In genomic region chr12:72564281-72564795, GRCm38 (mm10) we compare ENCODE assay signal across 26 mouse cellular contexts. TPM values are rescaled to one million over a fixed set of nuclear protein-coding genes. Genes with fewer than 3 reads are reported as not detected.
DNase-seq lines count a peak whose midpoint lies in the region; ATAC-seq and TF ChIP-seq lines count a peak whose summit lies in the region.
"Had no signal": no experiment of that assay in that cellular context is flagged by ENCODE, and none has a peak within 500 bp of the region (broad histone marks: within the 10 kb centered on the region; RNA-seq: fewer than 3 reads in every experiment).

No protein-coding gene starts in this region.

- no peak for DNase-seq in liver, embryonic 13.5 days
- no peak for DNase-seq in liver
- no peak for DNase-seq in stomach, postnatal 0 days (ENCODE audit: low spot score)
- no peak for DNase-seq in T-cell, adult 2 months (ENCODE audit: low spot score)
- no peak for DNase-seq in ovary, adult 18-20 months (ENCODE audit: low spot score)
- DNase-seq: adrenal gland, adult 8-10 months; adrenal gland, postnatal 25 days; cerebellum, adult 11-12 months; cerebellum, adult 8-10 months; cerebellum, postnatal 10 days; cerebellum, postnatal 36 days; embryo, embryonic 11 days; gastrocnemius, adult 2 months; gastrocnemius, postnatal 14 days; heart, adult 11 months had no signal

- no peak overlapping the region for H3K4me2 ChIP-seq in liver, embryonic 13.5 days
- H3K4me2 ChIP-seq in stomach, embryonic 14.5 days (replicated peaks; ENCODE audit: low read depth, low read length): no peak overlapping the region
- H3K4me2 ChIP-seq in stomach, postnatal 0 days (replicated peaks; ENCODE audit: low read depth): no peak overlapping the region
- H3K4me2 ChIP-seq: embryonic facial prominence, embryonic 13.5 days; forebrain, embryonic 12.5 days; heart, embryonic 11.5 days; hindbrain, embryonic 12.5 days; hindbrain, embryonic 15.5 days had no signal

- H3K36me3 ChIP-seq in liver, embryonic 13.5 days: no peaks in the 10 kb centered on the region
- H3K36me3 ChIP-seq in stomach, embryonic 14.5 days (ENCODE audit: control insufficient read depth, insufficient read depth, low read length): no peaks in the 10 kb centered on the region
- no peaks in the 10 kb centered on the region for H3K36me3 ChIP-seq in stomach, postnatal 0 days (ENCODE audit: control insufficient read depth, insufficient read depth, low read length)
- H3K36me3 ChIP-seq: hindbrain, embryonic 15.5 days had no signal

- TF ChIP-seq CTCF in stomach, postnatal 0 days (IDR thresholded peaks at IDR 0.05; ENCODE audit: low read depth): no peak

- TF ChIP-seq EP300 in stomach, postnatal 0 days (optimal IDR thresholded peaks at IDR 0.05): no peak

- H3K9me3 ChIP-seq in liver, embryonic 13.5 days (replicated peaks): no peaks in the 10 kb centered on the region
- no peaks in the 10 kb centered on the region for H3K9me3 ChIP-seq in stomach, embryonic 14.5 days (ENCODE audit: control insufficient read depth, low read depth, low read length)
- H3K9me3 ChIP-seq in stomach, postnatal 0 days (ENCODE audit: control insufficient read depth, low read length): no peaks in the 10 kb centered on the region
- H3K9me3 ChIP-seq: embryonic facial prominence, embryonic 10.5 days; embryonic facial prominence, embryonic 13.5 days; forebrain, embryonic 12.5 days; hindbrain, embryonic 12.5 days; hindbrain, embryonic 15.5 days had no signal

- no peaks in the 10 kb centered on the region for H3K27me3 ChIP-seq in liver, embryonic 13.5 days
- no peaks in the 10 kb centered on the region for H3K27me3 ChIP-seq in stomach, embryonic 14.5 days (ENCODE audit: control insufficient read depth, insufficient read depth, low read length)
- H3K27me3 ChIP-seq in stomach, postnatal 0 days (ENCODE audit: control insufficient read depth, insufficient read depth, low read length): no peaks in the 10 kb centered on the region
- H3K27me3 ChIP-seq: embryonic facial prominence, embryonic 13.5 days; forebrain, embryonic 12.5 days; hindbrain, embryonic 12.5 days; hindbrain, embryonic 15.5 days had no signal

- no peak overlapping the region for H3K27ac ChIP-seq in liver, embryonic 13.5 days
- H3K27ac ChIP-seq in stomach, embryonic 14.5 days (ENCODE audit: low read length): no peak overlapping the region
- no peak overlapping the region for H3K27ac ChIP-seq in stomach, postnatal 0 days (replicated peaks)
- H3K27ac ChIP-seq: embryonic facial prominence, embryonic 10.5 days; embryonic facial prominence, embryonic 13.5 days; forebrain, embryonic 12.5 days; gastrocnemius, adult 2 months; hindbrain, embryonic 12.5 days; hindbrain, embryonic 15.5 days had no signal

- H3K4me1 ChIP-seq in liver, embryonic 13.5 days (replicated peaks): no peaks in the 10 kb centered on the region
- H3K4me1 ChIP-seq in stomach, embryonic 14.5 days (ENCODE audit: control insufficient read depth, insufficient read depth, low read length): no peaks in the 10 kb centered on the region
- H3K4me1 ChIP-seq in stomach, postnatal 0 days (replicated peaks; ENCODE audit: control insufficient read depth, insufficient read depth): no peaks in the 10 kb centered on the region
- H3K4me1 ChIP-seq: embryonic facial prominence, embryonic 10.5 days; embryonic facial prominence, embryonic 13.5 days; forebrain, embryonic 12.5 days; hindbrain, embryonic 12.5 days; hindbrain, embryonic 15.5 days had no signal

- H3K4me3 ChIP-seq in liver, embryonic 13.5 days (replicated peaks): no peak overlapping the region
- H3K4me3 ChIP-seq in stomach, embryonic 14.5 days (ENCODE audit: low read depth, low read length): no peak overlapping the region
- H3K4me3 ChIP-seq in stomach, postnatal 0 days (ENCODE audit: low read depth, low read length): no peak overlapping the region
- H3K4me3 ChIP-seq: embryonic facial prominence, embryonic 10.5 days; embryonic facial prominence, embryonic 13.5 days; erythroblast, embryonic 14.5 days; forebrain, embryonic 12.5 days; gastrocnemius, adult 2 months; hindbrain, embryonic 12.5 days; hindbrain, embryonic 15.5 days had no signal

- 58% methylated on average over 4 of the region's 4 CpGs for WGBS in liver, embryonic 13.5 days (ENCODE audit: insufficient replicate concordance)
- whole genome bisulfite sequencing in stomach, embryonic 14.5 days: 71% methylated on average over 4 of the region's 4 CpGs
- whole genome bisulfite sequencing in stomach, postnatal 0 days: 50% methylated on average over 4 of the region's 4 CpGs

- no peak overlapping the region for H3K9ac ChIP-seq in liver, embryonic 13.5 days
- H3K9ac ChIP-seq in stomach, embryonic 14.5 days (replicated peaks; ENCODE audit: low read depth, low read length): no peak overlapping the region
- no peak overlapping the region for H3K9ac ChIP-seq in stomach, postnatal 0 days (ENCODE audit: low read length)
- H3K9ac ChIP-seq: embryonic facial prominence, embryonic 13.5 days; forebrain, embryonic 12.5 days; hindbrain, embryonic 12.5 days; hindbrain, embryonic 15.5 days had no signal

- peak; percentile 45 for ATAC-seq in liver, embryonic 13.5 days (ENCODE audit: low read depth)
- 0 out of 2 replicates have a peak, but pooled peaks have one; percentile 14 for ATAC-seq in stomach, embryonic 14.5 days (ENCODE audit: insufficient number of reproducible peaks, insufficient read depth, low FRiP score, low read depth)
- ATAC-seq in stomach, postnatal 0 days (ENCODE audit: low FRiP score, low TSS enrichment): peak; percentile 70; the same call in 1 of the 2 replicates
- ATAC-seq: activated CD4-positive, CD25-positive, alpha-beta regulatory T cell, adult 4 months; CD4-positive, CD25-positive, alpha-beta regulatory T cell, adult 4 months; forebrain, embryonic 16.5 days had no signal

RNA-seq across cellular contexts. Expression of gene Pcnx4, which starts 28.2 kb away (rescaled TPM):
- 2.9 and 3.0 TPM in 2 replicates for polyA plus RNA-seq in liver, embryonic 13.5 days (2015; fragmentation: Nextera tagmentation; extraction: Ambion mirVana)
- 11.2 and 12.2 TPM in 2 replicates for polyA plus RNA-seq in stomach, embryonic 14.5 days (2014; fragmentation: Nextera tagmentation; extraction: Ambion mirVana)
- 4.8 and 4.9 TPM in 2 replicates for polyA plus RNA-seq in stomach, postnatal 0 days (2015; fragmentation: Nextera tagmentation; extraction: Ambion mirVana)

Comparison
In these comparisons a context has a peak if more than half of its experiments do, and no peak if none do; other contexts are left out.
1. ATAC-seq: peak in every context shown above with its lines; median percentile 70 in stomach, postnatal 0 days; 45 in liver, embryonic 13.5 days; 14 in stomach, embryonic 14.5 days.